Mouse (Mus musculus) hindlimb bud, embryonic 11.5 days (tissue): Measurements from ENCODE around the gene Gm45261.

Experiments used
- DNase-seq: peaks from one replicate; pipeline ENCODE4 v3.0.0-alpha.2; 2012; ENCODE audit warnings: low read depth, low spot score; ENCODE audit errors: extremely low spot score

The Gm45261 gene

GRCm38 (mm10) chr1:80410229-80410973 is 50.8 kb downstream of the Gm45261 start:
- no peak for DNase-seq

- no peak for DNase-seq
These were observed 51.7 kb downstream of the Gm45261 start for GRCm38 (mm10) chr1:80409467-80410105.

GRCm38 (mm10) chr1:80408586-80408985 is 52.7 kb downstream of the Gm45261 start:
- DNase-seq, result peak; percentile 41

- no peak for DNase-seq
These were observed 57.1 kb downstream of the Gm45261 start for GRCm38 (mm10) chr1:80404196-80404595.

- DNase-seq, result no peak
These were observed 57.8 kb downstream of the Gm45261 start for GRCm38 (mm10) chr1:80403366-80403893.

GRCm38 (mm10) chr1:80401961-80402360 is 59.3 kb downstream of the Gm45261 start:
- no peak for DNase-seq
